Mouse (Mus musculus) central nervous system, embryonic 18 days (tissue): ENCODE measurements around the gene 4921530L21Rik. TPM values are rescaled to one million over a fixed set of nuclear protein-coding genes. Genes with fewer than 3 reads are reported as not detected.

Experiments used
- polyA plus RNA-seq: library from polyadenylated mRNA; depleted of rRNA; stranded (reverse); fragments of >200 nt; gene quantifications from 2 replicates; pipeline ENCODE4 v1.2.3, GENCODE M21; 2012; rRNA removed

Gene 4921530L21Rik
- polyA plus RNA-seq = not detected in 2 replicates

DNA sequence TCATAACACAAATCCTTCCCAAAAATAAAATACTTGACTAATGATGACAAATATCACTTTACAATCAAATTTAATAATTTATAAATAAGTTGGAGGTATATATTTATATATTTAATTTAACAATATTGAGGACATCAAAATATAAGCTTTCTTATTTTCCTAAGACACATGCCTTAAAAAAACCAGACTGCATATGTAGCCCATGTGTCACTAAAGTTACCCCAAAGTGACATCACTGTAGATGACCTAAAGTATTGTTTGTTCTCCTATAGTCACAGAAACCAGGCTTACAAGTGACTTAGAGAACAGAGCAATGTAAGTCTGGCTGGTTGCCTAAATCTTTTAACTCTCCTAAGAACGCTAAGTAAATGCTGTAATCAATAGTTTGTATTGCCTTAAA lies at the start of gene 4921530L21Rik:
TSS of gene 4921530L21Rik (plus strand) at position 301 of the 400 bp plus-strand sequence.

